Mouse (Mus musculus): ENCODE results near the gene Baz2b.

GRCm38 (mm10) chr2:60118684-60119558 is 90.7 kb downstream of the Baz2b start:
- TF ChIP-seq GATA1 (IDR thresholded peaks at IDR 0.05; ENCODE audit: borderline replicate concordance, low read length) (no peak), FLI1 (IDR thresholded peaks at IDR 0.05; ENCODE audit: low read length) (no peak)

Measured in megakaryocyte, embryonic 14.5 days (primary cell).